Mouse (Mus musculus): ENCODE data around the gene Ftl1. TPM values are rescaled to one million over a fixed set of nuclear protein-coding genes. Genes with fewer than 3 reads are reported as not detected.

Ftl1 gene
- polyA plus RNA-seq, 1 experiment = 3,506 TPM

- TF ChIP-seq CTCF (IDR thresholded peaks at IDR 0.05; ENCODE audit: borderline replicate concordance, insufficient read depth, low read length) (no peak), POLR2A (IDR thresholded peaks at IDR 0.05; ENCODE audit: low read depth, low read length) (no peak)
- Histone ChIP-seq H3K4me1 (ENCODE audit: control insufficient read depth, insufficient read depth, low read length) (0 out of 2 replicates have a peak, but pooled peaks cover 5% of the 10 kb centered on the region), H3K27ac (ENCODE audit: insufficient read depth, low read length) (peak overlapping the region; percentile 54), H3K4me3 (ENCODE audit: insufficient read depth, low read length) (peak overlapping the region; percentile 62)
These were observed 24.6 kb downstream of the Ftl1 start for GRCm38 (mm10) chr7:45435038-45435437.

DNA sequence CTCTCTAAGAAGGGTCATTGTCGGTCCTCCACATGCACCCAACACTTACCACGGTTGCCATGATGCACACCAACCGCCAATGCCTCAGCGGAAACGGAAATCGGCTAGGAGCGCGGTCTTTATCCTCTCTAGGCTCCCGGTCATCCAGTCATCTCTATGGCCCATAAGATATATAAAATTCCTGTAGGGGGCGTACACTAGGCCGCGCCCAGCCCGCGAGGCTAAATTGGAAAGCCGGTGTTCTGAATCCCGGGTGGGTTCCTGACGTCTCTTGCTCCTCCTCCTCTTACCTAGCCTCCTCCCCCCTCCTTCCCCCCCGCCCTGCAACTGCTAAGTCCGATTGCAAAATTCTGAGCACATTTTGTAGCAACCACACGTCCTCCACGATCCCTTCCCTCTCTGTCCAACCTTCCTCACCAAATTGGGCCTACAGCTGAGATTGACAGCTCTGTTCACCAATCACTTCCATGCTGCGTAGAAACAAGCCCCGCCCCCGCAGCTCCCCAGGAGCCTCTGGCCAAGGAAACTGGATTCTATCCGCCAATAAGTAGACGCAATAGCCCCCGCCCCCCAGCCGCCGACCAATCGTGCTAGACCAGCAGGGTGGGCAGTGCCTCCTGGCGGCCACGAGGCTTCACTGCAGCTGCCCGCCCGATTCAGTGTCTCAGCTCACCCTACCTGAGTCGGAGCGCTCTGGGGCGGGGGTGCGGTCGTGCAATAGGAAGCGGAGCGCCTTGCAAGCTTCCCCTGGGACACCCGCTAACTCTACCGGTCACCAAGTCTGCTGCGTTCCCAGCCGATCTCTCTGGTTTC is 25.3 kb downstream of the Ftl1 start, which contains the start of gene Gys1:
Gene Gys1 (plus strand): TSS at position 642 of the 813 bp plus-strand sequence.
- TF ChIP-seq POLR2A (IDR thresholded peaks at IDR 0.05; ENCODE audit: low read depth, low read length) (peak; percentile 88), CTCF (IDR thresholded peaks at IDR 0.05; ENCODE audit: borderline replicate concordance, insufficient read depth, low read length) (peak; percentile 95)
- Histone ChIP-seq H3K27ac (ENCODE audit: insufficient read depth, low read length) (peak within 1 kb of the TSS; percentile 54), H3K4me1 (ENCODE audit: control insufficient read depth, insufficient read depth, low read length) (0 out of 2 replicates have a peak, but pooled peaks cover 5% of the 10 kb centered on the region)

DNA sequence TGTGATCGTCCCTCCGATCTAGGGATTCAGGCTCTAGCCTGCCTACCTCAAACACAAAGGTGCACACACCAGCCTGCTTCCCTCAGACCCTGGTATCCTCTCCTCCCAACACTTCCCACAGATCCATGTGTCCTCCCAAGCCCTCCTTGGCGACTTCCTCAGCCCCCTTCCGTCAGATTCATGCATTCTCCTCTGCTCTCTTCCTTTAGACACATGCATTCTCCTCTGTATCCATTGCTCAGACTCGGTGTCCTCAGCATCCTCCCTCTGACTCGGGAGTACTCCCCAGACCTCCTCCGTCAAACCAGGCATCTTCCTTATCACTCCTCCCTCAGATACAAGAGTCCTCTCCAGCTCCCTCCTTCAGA is 25.9 kb downstream of the Ftl1 start:
- H3K4me3 ChIP-seq (ENCODE audit: insufficient read depth, low read length) = peak overlapping the region; percentile 98
- 0 out of 2 replicates have a peak overlapping the region, but pooled peaks have one; percentile 11 for H3K27ac ChIP-seq (ENCODE audit: insufficient read depth, low read length)
- no peak for TF ChIP-seq POLR2A (IDR thresholded peaks at IDR 0.05; ENCODE audit: low read depth, low read length)
- no peak for TF ChIP-seq CTCF (IDR thresholded peaks at IDR 0.05; ENCODE audit: borderline replicate concordance, insufficient read depth, low read length)
- 0 out of 2 replicates have a peak, but pooled peaks cover 5% of the 10 kb centered on the region for H3K4me1 ChIP-seq (ENCODE audit: control insufficient read depth, insufficient read depth, low read length)

More for the DNA sequence above, 25.3 kb downstream of the Ftl1 start, which contains the start of gene Gys1:
- H3K4me3 ChIP-seq (ENCODE audit: insufficient read depth, low read length) = peak within 1 kb of the TSS; percentile 98

- no peak for TF ChIP-seq CTCF (IDR thresholded peaks at IDR 0.05; ENCODE audit: borderline replicate concordance, insufficient read depth, low read length)
- no peak for TF ChIP-seq POLR2A (IDR thresholded peaks at IDR 0.05; ENCODE audit: low read depth, low read length)
- Histone ChIP-seq H3K27ac (ENCODE audit: insufficient read depth, low read length) (no peak overlapping the region), H3K4me3 (ENCODE audit: insufficient read depth, low read length) (no peak overlapping the region), H3K4me1 (ENCODE audit: control insufficient read depth, insufficient read depth, low read length) (no peaks in the 10 kb centered on the region)
These were observed 33.1 kb downstream of the Ftl1 start for GRCm38 (mm10) chr7:45426556-45426955.

- Histone ChIP-seq H3K4me1 (ENCODE audit: control insufficient read depth, insufficient read depth, low read length) (no peaks in the 10 kb centered on the region), H3K27ac (ENCODE audit: insufficient read depth, low read length) (no peak overlapping the region), H3K4me3 (ENCODE audit: insufficient read depth, low read length) (no peak overlapping the region)
- TF ChIP-seq CTCF (IDR thresholded peaks at IDR 0.05; ENCODE audit: borderline replicate concordance, insufficient read depth, low read length) = no peak
- no peak for TF ChIP-seq POLR2A (IDR thresholded peaks at IDR 0.05; ENCODE audit: low read depth, low read length)
These were observed 38.5 kb downstream of the Ftl1 start for GRCm38 (mm10) chr7:45421194-45421593.

- H3K4me3 ChIP-seq (ENCODE audit: insufficient read depth, low read length) = no peak within 1 kb of the TSS
- H3K4me1 ChIP-seq (ENCODE audit: control insufficient read depth, insufficient read depth, low read length) = no peaks in the 10 kb centered on the region
- TF ChIP-seq CTCF (IDR thresholded peaks at IDR 0.05; ENCODE audit: borderline replicate concordance, insufficient read depth, low read length) (no peak), POLR2A (IDR thresholded peaks at IDR 0.05; ENCODE audit: low read depth, low read length) (no peak)
- no peak within 1 kb of the TSS for H3K27ac ChIP-seq (ENCODE audit: insufficient read depth, low read length)
These were observed 39.1 kb downstream of the Ftl1 start, which contains the start of gene Lhb for GRCm38 (mm10) chr7:45420615-45420919. Gene Lhb (plus strand): TSS chr7:45420820.

- no peaks in the 10 kb centered on the region for H3K4me1 ChIP-seq (ENCODE audit: control insufficient read depth, insufficient read depth, low read length)
- no peak overlapping the region for H3K4me3 ChIP-seq (ENCODE audit: insufficient read depth, low read length)
- TF ChIP-seq CTCF (IDR thresholded peaks at IDR 0.05; ENCODE audit: borderline replicate concordance, insufficient read depth, low read length) = no peak
- no peak for TF ChIP-seq POLR2A (IDR thresholded peaks at IDR 0.05; ENCODE audit: low read depth, low read length)
- H3K27ac ChIP-seq (ENCODE audit: insufficient read depth, low read length) = no peak overlapping the region
These were observed 39.6 kb downstream of the Ftl1 start for GRCm38 (mm10) chr7:45419859-45420614.

DNA sequence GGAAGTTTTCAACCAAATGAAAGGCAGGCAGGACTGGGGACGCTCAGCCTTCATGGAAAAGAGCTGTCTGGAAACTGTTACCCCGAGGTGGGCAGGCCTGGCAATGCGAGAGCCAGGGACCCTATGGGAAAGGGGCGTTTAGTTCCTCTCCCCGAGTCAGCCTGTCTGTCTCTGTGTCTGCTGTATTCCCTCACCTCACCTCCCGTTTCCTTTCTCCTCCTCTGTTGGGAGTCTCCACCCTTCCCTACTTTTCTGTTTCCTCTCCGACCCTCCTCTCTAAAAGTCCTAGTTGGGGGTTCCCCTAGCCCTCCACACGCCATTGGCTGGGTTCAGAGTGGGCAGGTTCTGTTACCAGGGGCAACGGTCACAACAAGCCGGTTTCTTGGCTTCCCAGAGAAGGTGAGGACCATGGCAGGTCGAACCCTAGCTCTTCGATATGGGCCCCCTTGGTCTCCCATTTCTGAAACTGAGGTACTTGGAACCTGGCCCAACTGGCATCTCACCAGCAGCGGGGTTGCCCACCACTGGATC is 41.7 kb downstream of the Ftl1 start:
- TF ChIP-seq POLR2A (IDR thresholded peaks at IDR 0.05; ENCODE audit: low read depth, low read length) (no peak), CTCF (IDR thresholded peaks at IDR 0.05; ENCODE audit: borderline replicate concordance, insufficient read depth, low read length) (no peak)
- H3K4me3 ChIP-seq (ENCODE audit: insufficient read depth, low read length) = no peak overlapping the region
- no peak overlapping the region for H3K27ac ChIP-seq (ENCODE audit: insufficient read depth, low read length)
- H3K4me1 ChIP-seq (ENCODE audit: control insufficient read depth, insufficient read depth, low read length) = no peaks in the 10 kb centered on the region

DNA sequence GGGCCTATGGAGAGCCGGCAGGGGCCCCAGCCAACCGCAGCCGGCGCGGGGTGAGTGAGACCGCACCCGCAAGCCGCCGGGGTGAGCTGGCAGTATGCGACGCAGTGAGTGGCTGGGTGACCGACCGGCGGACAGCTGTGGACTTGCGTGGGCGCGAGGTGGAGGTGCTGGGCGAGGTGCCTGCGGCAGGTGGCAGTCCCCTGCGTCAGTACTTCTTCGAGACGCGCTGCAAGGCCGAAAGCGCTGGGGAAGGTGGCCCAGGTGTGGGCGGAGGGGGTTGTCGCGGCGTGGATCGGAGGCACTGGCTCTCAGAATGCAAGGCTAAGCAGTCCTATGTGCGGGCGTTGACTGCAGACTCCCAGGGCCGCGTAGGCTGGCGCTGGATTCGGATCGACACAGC is 44.0 kb downstream of the Ftl1 start:
- H3K27ac ChIP-seq (ENCODE audit: insufficient read depth, low read length) = no peak overlapping the region
- no peaks in the 10 kb centered on the region for H3K4me1 ChIP-seq (ENCODE audit: control insufficient read depth, insufficient read depth, low read length)
- H3K4me3 ChIP-seq (ENCODE audit: insufficient read depth, low read length) = no peak overlapping the region
- TF ChIP-seq POLR2A (IDR thresholded peaks at IDR 0.05; ENCODE audit: low read depth, low read length) = no peak
- no peak for TF ChIP-seq CTCF (IDR thresholded peaks at IDR 0.05; ENCODE audit: borderline replicate concordance, insufficient read depth, low read length)
